Mouse (Mus musculus) bone marrow, adult 2 months (tissue): Measurements from ENCODE around the gene Lgals3. TPM values are rescaled to one million over a fixed set of nuclear protein-coding genes. Genes with fewer than 3 reads are reported as not detected.
"Not testable (repeated sequence)": the region's sequence is repeated elsewhere in the genome, so short reads cannot be mapped to it uniquely, and the experiment has no call there.

ENCODE experiments used
- H3K27ac ChIP-seq: fragments of 200-500 bp; 2 replicates; pipeline ENCODE4 v1.5.1; 2012; ENCODE audit warnings: low read depth, mild to moderate bottlenecking, control low read depth, inconsistent platforms, low read length; ENCODE audit not compliant: control insufficient read depth, poor library complexity, insufficient read depth
- H3K4me1 ChIP-seq: fragments of 200-500 bp; 2 replicates; pipeline ENCODE4 v1.6.1; 2011; ENCODE audit warnings: low read length; ENCODE audit not compliant: control insufficient read depth, insufficient read depth
- H3K4me3 ChIP-seq: fragments of 200-500 bp; replicated peaks from 2 replicates; pipeline ENCODE3; 2011; ENCODE audit warnings: mild to moderate bottlenecking, low read depth, low read length, control low read depth; ENCODE audit not compliant: control insufficient read depth
- CTCF ChIP-seq: fragments of 200-500 bp; IDR thresholded peaks from 2 replicates; pipeline ENCODE4 v1.5.1; 2011; ENCODE audit warnings: low read length, control low read depth; ENCODE audit not compliant: control insufficient read depth, insufficient read depth
- POLR2A ChIP-seq: fragments of 200-500 bp; IDR thresholded peaks from 2 replicates; pipeline ENCODE4 v1.6.1; 2011; ENCODE audit warnings: low read depth, mild to moderate bottlenecking, control low read depth, low read length, borderline replicate concordance; ENCODE audit not compliant: control insufficient read depth
- WGBS: fragments of 180-500 bp; shearing (Covaris S2); methylation state at CpG from one replicate; pipeline ENCODE4 v1.1.7; 2018; 5-methylcytosine and 5-hydroxymethylcytosine counted together
- polyA plus RNA-seq: library from polyadenylated mRNA; stranded (reverse); fragments of >200 nt; gene quantifications from 2 replicates; pipeline ENCODE4 v1.2.4, GENCODE M21; 2011; ENCODE audit warnings: low replicate concordance; ENCODE audit not compliant: missing spikeins, insufficient read depth, insufficient read length

Lgals3 gene
- polyA plus RNA-seq: 66.3 and 147 TPM in 2 replicates

DNA sequence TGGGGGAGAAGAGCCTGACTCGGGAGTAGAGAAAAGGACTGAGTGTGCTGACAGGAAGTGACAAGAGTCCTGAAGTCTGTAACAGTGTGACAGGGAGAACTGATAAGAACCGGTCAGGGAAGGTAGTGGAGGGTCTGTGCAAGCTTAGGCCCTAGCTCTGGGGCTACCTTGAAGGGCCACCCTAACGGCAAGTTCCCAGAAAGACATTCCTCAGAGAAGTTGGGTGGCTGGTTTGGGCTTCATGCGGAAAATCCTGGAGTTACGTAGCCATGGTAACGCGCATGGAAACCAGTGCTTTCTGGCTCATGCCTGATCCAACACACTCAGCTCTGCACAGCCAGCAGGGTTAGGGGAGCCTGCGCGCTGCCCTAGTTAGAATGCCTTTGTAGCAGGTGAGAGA, at the start of gene Lgals3:
TSS of gene Lgals3 (plus strand) at position 291 of the 400 bp plus-strand sequence.
- WGBS: 64% methylated on average over 9 of the region's 9 CpGs
- Histone ChIP-seq H3K27ac (no peak within 1 kb of the TSS), H3K4me3 (no peak within 1 kb of the TSS), H3K4me1 (peaks cover 5% of the 10 kb centered on the region)
- TF ChIP-seq POLR2A (no peak), CTCF (no peak)

DNA sequence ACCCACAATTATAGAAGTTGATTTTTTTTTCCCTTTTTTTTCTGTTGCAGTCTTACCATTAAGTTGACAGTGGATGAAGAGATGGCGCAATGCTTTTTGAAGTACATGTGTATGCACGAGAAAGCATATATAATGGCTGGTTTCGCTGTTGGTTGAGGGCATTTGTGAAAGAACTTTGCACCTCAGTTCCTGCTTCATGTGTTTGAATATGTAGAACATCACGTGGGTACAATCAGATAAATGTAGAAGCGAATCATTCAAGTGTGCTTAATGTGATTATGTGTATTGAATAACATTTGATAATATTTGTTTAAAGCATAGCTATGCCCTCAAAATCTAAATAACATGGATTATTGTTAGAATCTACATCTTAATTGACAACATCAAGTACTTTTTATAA, 48.2 kb upstream of the Lgals3 start:
- WGBS: 78% methylated on average over 5 of the region's 5 CpGs
- TF ChIP-seq CTCF (no peak), POLR2A (no peak)
- H3K4me3 ChIP-seq: no peak overlapping the region
- peaks cover 1% of the 10 kb centered on the region for H3K4me1 ChIP-seq
- H3K27ac ChIP-seq: no peak overlapping the region

DNA sequence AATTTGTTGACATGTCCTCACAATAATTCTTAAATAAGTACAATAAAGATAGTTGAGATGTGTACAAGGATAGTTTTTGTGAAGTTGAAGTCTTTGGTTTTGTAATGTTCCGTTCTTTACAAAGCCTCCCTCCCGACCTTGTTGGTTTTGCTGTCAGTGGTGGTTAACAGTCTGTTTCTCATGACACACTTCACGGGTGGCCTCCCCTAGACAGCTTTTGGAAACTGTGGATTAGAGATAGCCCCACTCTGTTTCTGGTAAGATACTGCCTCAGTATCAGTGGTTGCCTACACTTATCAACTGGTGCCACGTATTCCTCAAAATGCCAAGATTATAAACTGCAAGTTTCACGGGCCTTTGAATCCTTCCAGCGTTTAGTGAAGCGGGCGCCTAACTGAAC, 46.0 kb upstream of the Lgals3 start:
- H3K27ac ChIP-seq, H3K4me3 ChIP-seq, H3K4me1 ChIP-seq: not testable (repeated sequence)
- 65% methylated on average over 7 of the region's 8 CpGs for WGBS

DNA sequence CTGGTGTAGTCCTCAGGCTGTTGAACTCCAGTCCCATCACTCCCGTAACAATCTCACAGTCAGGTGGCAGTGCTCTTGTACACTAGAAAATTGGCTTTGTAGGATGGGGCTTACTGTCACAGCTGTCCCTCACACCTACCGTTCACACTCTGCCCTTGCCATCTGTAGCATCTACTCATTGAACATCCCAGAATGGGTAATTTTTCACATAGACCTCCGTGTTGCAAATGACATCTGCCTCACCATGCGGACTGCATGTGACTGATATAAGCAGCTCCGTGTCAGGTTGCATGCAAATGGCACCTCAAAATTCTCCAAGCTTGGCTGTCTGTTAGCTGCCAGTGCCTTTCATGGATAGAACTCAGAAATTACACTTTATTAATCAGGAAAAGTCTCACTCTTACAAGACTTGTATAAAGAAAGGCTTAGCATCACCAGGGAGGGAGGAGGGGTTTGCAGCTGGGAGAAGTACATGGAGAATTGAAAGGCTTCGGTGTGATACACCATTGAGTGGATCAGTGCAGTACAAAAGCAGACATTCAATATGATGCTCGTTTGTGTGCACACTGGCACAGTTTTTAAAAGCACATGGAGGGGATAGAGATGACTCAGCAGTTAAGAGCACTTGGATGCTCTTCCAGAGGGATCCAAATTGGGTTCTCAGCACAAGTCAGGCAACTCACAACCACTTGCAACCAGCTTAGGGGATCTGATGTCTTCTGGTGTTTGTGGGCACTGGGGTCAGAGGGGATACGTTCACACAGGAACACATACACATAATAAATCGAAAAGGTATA, 41.4 kb upstream of the Lgals3 start:
- 85% methylated on average over 9 of the region's 9 CpGs for WGBS
- Histone ChIP-seq H3K4me3 (no peak overlapping the region), H3K4me1 (no peaks in the 10 kb centered on the region; the same call in 1 of the 2 replicates), H3K27ac (no peak overlapping the region)
- TF ChIP-seq POLR2A (no peak), CTCF (no peak)

DNA sequence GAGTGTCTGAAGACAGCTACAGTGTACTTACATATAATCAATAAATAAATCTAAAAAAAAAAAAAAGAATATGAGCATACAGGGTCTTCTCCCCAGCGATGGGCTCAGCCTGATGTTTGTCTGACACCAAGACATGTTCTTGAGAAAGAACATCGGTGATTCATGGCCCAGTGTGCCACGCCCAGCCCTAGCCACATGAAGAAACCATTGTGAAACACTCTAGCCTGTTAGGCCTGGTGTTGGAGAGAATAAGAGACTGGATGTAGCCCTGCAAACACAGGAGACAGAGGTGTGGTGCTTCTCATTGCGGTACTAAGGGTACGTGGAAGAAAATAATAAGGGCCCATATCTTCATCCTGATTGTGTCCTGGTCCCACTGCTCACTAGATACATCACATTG, 40.2 kb upstream of the Lgals3 start:
- 67% methylated on average over 5 of the region's 5 CpGs for WGBS
- H3K4me1 ChIP-seq: no peaks in the 10 kb centered on the region
- TF ChIP-seq POLR2A (no peak), CTCF (no peak)
- no peak overlapping the region for H3K27ac ChIP-seq
- no peak overlapping the region for H3K4me3 ChIP-seq

DNA sequence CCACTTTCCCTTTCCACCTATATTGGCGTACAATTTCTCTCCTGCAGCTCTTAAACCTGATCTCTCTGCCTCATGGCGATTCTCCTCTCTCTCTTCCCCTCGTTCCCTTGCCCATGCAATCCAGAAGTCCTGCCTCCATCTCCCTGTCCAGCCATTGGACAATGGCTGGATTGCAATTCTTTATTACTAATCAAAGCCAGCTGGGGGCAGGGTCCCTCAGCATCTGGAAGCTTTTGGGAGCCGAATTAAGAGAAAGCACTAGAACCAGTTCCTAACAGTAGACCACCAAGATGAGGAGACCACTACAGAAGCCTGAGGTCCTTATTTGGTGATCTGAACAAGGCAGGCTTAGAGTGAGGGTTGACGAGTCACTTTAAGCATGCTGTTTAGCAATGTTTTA, 35.6 kb upstream of the Lgals3 start:
- TF ChIP-seq POLR2A: no peak
- Histone ChIP-seq H3K4me3 (no peak overlapping the region), H3K27ac (no peak overlapping the region), H3K4me1 (no peaks in the 10 kb centered on the region)
- 75% methylated on average over 5 of the region's 5 CpGs for WGBS

DNA sequence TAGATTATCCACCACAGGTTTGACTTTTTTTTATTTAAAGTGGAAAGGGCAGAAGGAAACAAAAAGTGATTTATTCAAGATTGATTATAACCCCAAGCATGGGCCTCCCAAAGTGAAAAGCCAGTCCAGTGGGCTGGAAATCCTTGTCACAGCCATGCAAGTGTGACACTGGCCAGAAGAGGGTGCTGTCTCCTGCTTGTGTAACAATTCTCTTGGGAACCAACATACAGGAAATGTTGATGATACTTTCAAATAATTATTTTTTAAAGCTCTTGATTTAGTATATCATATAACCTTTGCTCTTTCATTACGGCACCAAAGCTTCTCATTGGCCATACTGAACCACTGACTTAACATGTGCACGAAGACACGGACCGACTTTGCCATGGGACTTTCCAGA, 32.7 kb upstream of the Lgals3 start:
- Histone ChIP-seq H3K27ac (no peak overlapping the region), H3K4me3 (no peak overlapping the region), H3K4me1 (no peaks in the 10 kb centered on the region)
- TF ChIP-seq POLR2A (no peak), CTCF (peak; percentile 71)
- 84% methylated on average over 4 of the region's 4 CpGs for WGBS

DNA sequence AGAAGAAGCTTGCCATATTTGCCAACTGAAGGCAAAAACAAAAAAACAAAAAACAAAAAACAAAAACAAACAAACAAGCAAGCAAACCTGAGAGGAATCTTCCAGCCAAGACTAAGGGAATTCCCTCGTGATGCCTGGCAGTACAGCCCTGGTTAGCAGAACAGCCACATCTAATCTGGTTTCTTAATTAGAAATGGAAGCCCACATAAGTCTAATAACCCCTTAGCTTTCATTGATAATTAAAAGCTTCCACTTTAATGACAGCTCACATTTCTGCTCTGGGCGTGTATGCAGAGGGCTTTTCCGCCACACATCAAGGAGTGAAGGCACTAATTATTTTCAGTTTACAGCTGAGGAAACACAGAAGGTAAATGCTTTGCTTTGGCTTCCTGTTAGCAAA, 32.3 kb upstream of the Lgals3 start:
- H3K4me1 ChIP-seq: no peaks in the 10 kb centered on the region
- H3K4me3 ChIP-seq: no peak overlapping the region
- 78% methylated on average over 3 of the region's 3 CpGs for WGBS
- no peak for TF ChIP-seq POLR2A
- no peak overlapping the region for H3K27ac ChIP-seq
